Mouse (Mus musculus): ENCODE results near the gene Myo10.

- TF ChIP-seq TAL1 (IDR thresholded peaks at IDR 0.05; ENCODE audit: low read length) (no peak), GATA1 (IDR thresholded peaks at IDR 0.05; ENCODE audit: low read length) (no peak)
These were observed 16.9 kb upstream of the Myo10 start for GRCm38 (mm10) chr15:25605376-25605775.
